Mouse (Mus musculus) liver, embryonic 14.5 days (tissue): ENCODE measurements around the gene Gm17490. TPM values are rescaled to one million over a fixed set of nuclear protein-coding genes. Genes with fewer than 3 reads are reported as not detected.
A peak's percentile ranks its signal among the peaks of the same experiment; 100 is the strongest.

Experiments
- ATAC-seq: fragments of 200-750 bp; cut with Nextera tagmentation; 2 replicates; pipeline ENCODE4 v1.8.0; 2017; ENCODE audit warnings: moderate number of reproducible peaks, mild to moderate bottlenecking, moderate library complexity; ENCODE audit not compliant: insufficient read depth
- DNase-seq, 3 experiments: peaks; one replicate each; pipeline ENCODE4 v3.0.0-alpha.2; 2012 to 2013; ENCODE audit warnings: low read depth in 3 of 3, low spot score in 3 of 3
- H3K27ac ChIP-seq: fragments of 300-500 bp; sonication (generic); 2 replicates; pipeline ENCODE4 v1.5.1; 2014; ENCODE audit warnings: moderate library complexity, mild to moderate bottlenecking, control low read depth, inconsistent platforms
- H3K27me3 ChIP-seq: fragments of 300-500 bp; sonication (generic); 2 replicates; pipeline ENCODE4 v1.6.1; 2014; ENCODE audit warnings: mild to moderate bottlenecking, low read length, moderate library complexity; ENCODE audit not compliant: control insufficient read depth, insufficient read depth
- H3K36me3 ChIP-seq: fragments of 300-500 bp; sonication (generic); replicated peaks from 2 replicates; pipeline ENCODE4 v1.6.1; 2014; ENCODE audit warnings: low read depth; ENCODE audit not compliant: control insufficient read depth, insufficient read depth
- H3K4me1 ChIP-seq, 2 experiments: fragments of 200-500 bp in 1 of 2; fragments of 300-500 bp in 1 of 2; sonication (generic) in 1 of 2; replicated peaks; 2 replicates each; pipeline ENCODE4 v1.6.1; 2012 to 2014; ENCODE audit warnings: antibody characterized with exemption in 1 of 2, inconsistent platforms in 1 of 2, low read length in 1 of 2; ENCODE audit not compliant: control insufficient read depth in 2 of 2, insufficient read depth in 2 of 2
- H3K4me2 ChIP-seq: fragments of 300-500 bp; sonication (generic); 2 replicates; pipeline ENCODE4 v1.6.1; 2014; ENCODE audit warnings: low read depth, mild to moderate bottlenecking, control low read depth, moderate library complexity
- H3K4me3 ChIP-seq, 2 experiments: fragments of 200-500 bp in 1 of 2; fragments of 300-500 bp in 1 of 2; sonication (generic) in 1 of 2; 2 replicates each; pipeline ENCODE4 v1.5.1; 2012 to 2014; ENCODE audit warnings: low read depth in 2 of 2, low read length in 2 of 2, mild to moderate bottlenecking in 2 of 2, control low read depth in 1 of 2, inconsistent platforms in 1 of 2, moderate library complexity in 1 of 2; ENCODE audit not compliant: insufficient read depth in 1 of 2
- H3K9ac ChIP-seq: fragments of 300-500 bp; sonication (generic); replicated peaks from 2 replicates; pipeline ENCODE4 v1.6.1; 2014; ENCODE audit warnings: mild to moderate bottlenecking, control low read depth, moderate library complexity
- H3K9me3 ChIP-seq: fragments of 300-500 bp; sonication (generic); 2 replicates; pipeline ENCODE4 v1.6.1; 2016; ENCODE audit warnings: low read length, mixed read lengths; ENCODE audit not compliant: control insufficient read depth
- CTCF ChIP-seq: IDR thresholded peaks from 2 replicates; pipeline ENCODE4 v1.5.1; 2016; ENCODE audit warnings: antibody characterized with exemption, low read depth, control low read depth
- EP300 ChIP-seq: IDR thresholded peaks from 2 replicates; pipeline ENCODE4 v1.6.1; 2016; ENCODE audit warnings: antibody characterized with exemption, low read depth
- WGBS: fragments of 180-500 bp; shearing (Covaris S2); extraction: QIAGEN DNeasy Blood & Tissue Kit; methylation state at CpG from one replicate; pipeline ENCODE4 v1.1.7; 2014; ENCODE audit not compliant: insufficient replicate concordance; 5-methylcytosine and 5-hydroxymethylcytosine counted together
- polyA plus RNA-seq, 2 experiments: library from polyadenylated mRNA; depleted of rRNA in 1 of 2; stranded (reverse) in 1 of 2; unstranded in 1 of 2; fragments of >200 nt; fragmentation: Nextera tagmentation in 1 of 2; extraction: Ambion mirVana in 1 of 2; gene quantifications; 2 replicates each; pipeline versions ENCODE4 v1.2.1 to v1.2.3; 2012 to 2014

Gene Gm17490
- polyA plus RNA-seq, 2 experiments = not detected

- H3K9ac ChIP-seq = peak overlapping the region; percentile 94
- WGBS = under 1% methylated on average over 70 of the region's 78 CpGs
- TF ChIP-seq EP300 (no peak), CTCF (peak; percentile 100)
- no peak overlapping the region; the same call in 1 of the 2 replicates for H3K27ac ChIP-seq
- no peaks in the 10 kb centered on the region for H3K9me3 ChIP-seq
- peaks cover 20% of the 10 kb centered on the region for H3K36me3 ChIP-seq
- ATAC-seq (peak; percentile 97), DNase-seq (peak; percentile 85 to 89 (median 87))
- H3K4me2 ChIP-seq = peak overlapping the region; percentile 72
- H3K27me3 ChIP-seq = no peaks in the 10 kb centered on the region
- peaks cover 5% of the 10 kb centered on the region in 2 experiments; a peak in 3 of 4 replicates for H3K4me1 ChIP-seq
- H3K4me3 ChIP-seq = peak overlapping the region; percentile 93 to 95
Observed at GRCm38 (mm10) chr2:11602506-11603489, 23.3 kb downstream of the Gm17490 start.

GRCm38 (mm10) chr2:11601795-11602194 lies 24.3 kb downstream of the Gm17490 start:
- no peaks in the 10 kb centered on the region for H3K9me3 ChIP-seq
- ATAC-seq = no peak
- peak overlapping the region; percentile 94 for H3K9ac ChIP-seq
- H3K4me2 ChIP-seq = peak overlapping the region; percentile 72
- H3K36me3 ChIP-seq = peaks cover 30% of the 10 kb centered on the region
- no peak for DNase-seq
- peak overlapping the region; percentile 93 to 95 for H3K4me3 ChIP-seq
- H3K27ac ChIP-seq = no peak overlapping the region
- H3K4me1 ChIP-seq = peaks cover 5% of the 10 kb centered on the region in 2 experiments; a peak in 3 of 4 replicates
- 62% methylated on average over 6 of the region's 6 CpGs for whole genome bisulfite sequencing
- no peaks in the 10 kb centered on the region for H3K27me3 ChIP-seq
- TF ChIP-seq EP300 = no peak
- no peak for TF ChIP-seq CTCF

GRCm38 (mm10) chr2:11597906-11598305 lies 28.2 kb downstream of the Gm17490 start:
- ATAC-seq = no peak
- H3K4me2 ChIP-seq = no peak overlapping the region
- no peak overlapping the region for H3K27ac ChIP-seq
- H3K4me3 ChIP-seq = no peak overlapping the region
- H3K9me3 ChIP-seq = no peaks in the 10 kb centered on the region
- 83% methylated on average over 7 of the region's 7 CpGs for WGBS
- H3K36me3 ChIP-seq = peaks cover 56% of the 10 kb centered on the region
- no peak for DNase-seq
- TF ChIP-seq CTCF (no peak), EP300 (no peak)
- H3K9ac ChIP-seq = no peak overlapping the region
- no peaks in the 10 kb centered on the region for H3K27me3 ChIP-seq
- H3K4me1 ChIP-seq = peaks cover 5% of the 10 kb centered on the region in 2 experiments; a peak in 3 of 4 replicates

GRCm38 (mm10) chr2:11596690-11597089 lies 29.4 kb downstream of the Gm17490 start:
- ATAC-seq = no peak

GRCm38 (mm10) chr2:11587996-11588395 lies 38.1 kb downstream of the Gm17490 start:
- H3K4me3 ChIP-seq = no peak overlapping the region
- ATAC-seq (no peak), DNase-seq (no peak)
- 63% methylated on average over 4 of the region's 4 CpGs for WGBS
- no peaks in the 10 kb centered on the region for H3K4me1 ChIP-seq
- TF ChIP-seq CTCF (no peak), EP300 (no peak)
- H3K27me3 ChIP-seq = no peaks in the 10 kb centered on the region
- no peak overlapping the region for H3K4me2 ChIP-seq
- H3K9me3 ChIP-seq = no peaks in the 10 kb centered on the region
- no peak overlapping the region for H3K9ac ChIP-seq
- H3K27ac ChIP-seq = no peak overlapping the region
- peaks cover 79% of the 10 kb centered on the region for H3K36me3 ChIP-seq

More at GRCm38 (mm10) chr2:11596690-11597089, 29.4 kb downstream of the Gm17490 start:
- H3K4me3 ChIP-seq = no peak overlapping the region
- peaks cover 68% of the 10 kb centered on the region for H3K36me3 ChIP-seq
- peaks cover 2 to 3% of the 10 kb centered on the region in 2 experiments; a peak in 3 of 4 replicates for H3K4me1 ChIP-seq
- TF ChIP-seq EP300 (no peak), CTCF (no peak)
- no peak overlapping the region for H3K27ac ChIP-seq
- DNase-seq = no peak
- no peaks in the 10 kb centered on the region for H3K9me3 ChIP-seq
- 69% methylated on average over 2 of the region's 2 CpGs for WGBS
- H3K27me3 ChIP-seq = no peaks in the 10 kb centered on the region
- no peak overlapping the region for H3K4me2 ChIP-seq
- no peak overlapping the region for H3K9ac ChIP-seq
